Mouse (Mus musculus) liver, embryonic 11.5 days (tissue): ENCODE measurements around the gene Med13l. TPM values are rescaled to one million over a fixed set of nuclear protein-coding genes. Genes with fewer than 3 reads are reported as not detected.

Source experiments
- ATAC-seq: fragments of 200-750 bp; cut with Nextera tagmentation; replicated peaks from 2 replicates; pipeline ENCODE4 v1.8.0; 2017; ENCODE audit warnings: moderate number of reproducible peaks, mild to moderate bottlenecking, moderate TSS enrichment, moderate library complexity; ENCODE audit not compliant: low FRiP score
- DNase-seq: peaks from one replicate; pipeline ENCODE4 v3.0.0-alpha.2; 2017; ENCODE audit warnings: low spot score
- H3K27ac ChIP-seq: fragments of 300-500 bp; sonication (generic); 2 replicates; pipeline ENCODE4 v1.5.1; 2014; ENCODE audit warnings: mild to moderate bottlenecking, low read depth, low read length, control low read depth
- H3K27me3 ChIP-seq: fragments of 300-500 bp; sonication (generic); replicated peaks from 2 replicates; pipeline ENCODE4 v1.6.1; 2014; ENCODE audit warnings: low read length, mixed read lengths; ENCODE audit not compliant: control insufficient read depth, insufficient read depth
- H3K36me3 ChIP-seq: fragments of 300-500 bp; sonication (generic); 2 replicates; pipeline ENCODE4 v1.6.1; 2014; ENCODE audit warnings: mild to moderate bottlenecking, low read length, moderate library complexity, mixed read lengths; ENCODE audit not compliant: control insufficient read depth, insufficient read depth
- H3K4me1 ChIP-seq: fragments of 300-500 bp; sonication (generic); replicated peaks from 2 replicates; pipeline ENCODE4 v1.6.1; 2014; ENCODE audit warnings: low read length, mixed read lengths; ENCODE audit not compliant: control insufficient read depth, insufficient read depth
- H3K4me2 ChIP-seq: fragments of 300-500 bp; sonication (generic); 2 replicates; pipeline ENCODE4 v1.6.1; 2014; ENCODE audit warnings: mild to moderate bottlenecking, control low read depth, moderate library complexity
- H3K4me3 ChIP-seq: fragments of 300-500 bp; sonication (generic); 2 replicates; pipeline ENCODE4 v1.5.1; 2014; ENCODE audit warnings: low read depth, low read length, control low read depth
- H3K9ac ChIP-seq: fragments of 300-500 bp; sonication (generic); 2 replicates; pipeline ENCODE4 v1.6.1; 2014; ENCODE audit warnings: low read depth, low read length, control low read depth
- H3K9me3 ChIP-seq: fragments of 300-500 bp; sonication (generic); 2 replicates; pipeline ENCODE4 v1.6.1; 2016; ENCODE audit warnings: low read length, inconsistent platforms, mixed read lengths; ENCODE audit not compliant: control insufficient read depth
- WGBS: fragments of 180-500 bp; shearing (Covaris S2); extraction: QIAGEN DNeasy Blood & Tissue Kit; methylation state at CpG from one replicate; pipeline ENCODE4 v1.1.7; 2014; 5-methylcytosine and 5-hydroxymethylcytosine counted together
- polyA plus RNA-seq: library from polyadenylated mRNA; unstranded; fragments of >200 nt; fragmentation: Nextera tagmentation; extraction: Ambion mirVana; gene quantifications from 2 replicates; pipeline ENCODE4 v1.2.1, GENCODE M21; 2014

Gene Med13l
- polyA plus RNA-seq, 1 experiment from 2014 or later: 13.7 TPM

- H3K27ac ChIP-seq: no peak overlapping the region
- no peak overlapping the region for H3K4me2 ChIP-seq
- no peaks in the 10 kb centered on the region for H3K36me3 ChIP-seq
- no peak overlapping the region for H3K9ac ChIP-seq
- no peak for ATAC-seq
- H3K4me1 ChIP-seq: peaks cover 52% of the 10 kb centered on the region
- no peaks in the 10 kb centered on the region for H3K9me3 ChIP-seq
- H3K27me3 ChIP-seq: no peaks in the 10 kb centered on the region
- WGBS: 70% methylated on average over 16 of the region's 16 CpGs
- DNase-seq: no peak
- no peak overlapping the region for H3K4me3 ChIP-seq
Measured at GRCm38 (mm10) chr5:118636399-118637369, 76.2 kb downstream of the Med13l start.

- 51% methylated on average over 4 of the region's 4 CpGs for WGBS
- Histone ChIP-seq H3K27me3 (no peaks in the 10 kb centered on the region), H3K36me3 (no peaks in the 10 kb centered on the region), H3K4me3 (no peak overlapping the region), H3K4me2 (no peak overlapping the region), H3K9me3 (no peaks in the 10 kb centered on the region), H3K27ac (no peak overlapping the region), H3K9ac (no peak overlapping the region), H3K4me1 (peaks cover 52% of the 10 kb centered on the region)
- no peak for DNase-seq
- no peak for ATAC-seq
Measured at GRCm38 (mm10) chr5:118637931-118638330, 77.5 kb downstream of the Med13l start.

- DNase-seq (no peak), ATAC-seq (no peak)
- Histone ChIP-seq H3K27me3 (no peaks in the 10 kb centered on the region), H3K9ac (no peak overlapping the region), H3K4me1 (peaks cover 52% of the 10 kb centered on the region), H3K4me2 (no peak overlapping the region), H3K4me3 (no peak overlapping the region), H3K27ac (no peak overlapping the region), H3K9me3 (no peaks in the 10 kb centered on the region), H3K36me3 (no peaks in the 10 kb centered on the region)
- 68% methylated on average over 9 of the region's 9 CpGs for WGBS
Measured at GRCm38 (mm10) chr5:118638534-118639109, 78.1 kb downstream of the Med13l start.

- Histone ChIP-seq H3K27me3 (no peaks in the 10 kb centered on the region), H3K27ac (no peak overlapping the region), H3K36me3 (no peaks in the 10 kb centered on the region), H3K4me3 (no peak overlapping the region), H3K4me1 (peaks cover 54% of the 10 kb centered on the region), H3K9ac (no peak overlapping the region), H3K9me3 (no peaks in the 10 kb centered on the region), H3K4me2 (no peak overlapping the region)
- no peak for DNase-seq
- WGBS: 65% methylated on average over 5 of the region's 5 CpGs
- ATAC-seq: no peak
Measured at GRCm38 (mm10) chr5:118639117-118639707, 78.7 kb downstream of the Med13l start.

- 47% methylated on average over 12 of the region's 12 CpGs for WGBS
- Histone ChIP-seq H3K27ac (no peak overlapping the region), H3K4me2 (peak overlapping the region; percentile 48), H3K4me3 (no peak overlapping the region), H3K27me3 (no peaks in the 10 kb centered on the region), H3K9ac (no peak overlapping the region), H3K9me3 (no peaks in the 10 kb centered on the region), H3K4me1 (peaks cover 70% of the 10 kb centered on the region), H3K36me3 (no peaks in the 10 kb centered on the region)
- ATAC-seq (peak; percentile 75), DNase-seq (no peak)
Measured at GRCm38 (mm10) chr5:118644041-118644440, 83.6 kb downstream of the Med13l start.

- H3K27me3 ChIP-seq: no peaks in the 10 kb centered on the region
- H3K36me3 ChIP-seq: no peaks in the 10 kb centered on the region
- H3K9me3 ChIP-seq: no peaks in the 10 kb centered on the region
- peaks cover 69% of the 10 kb centered on the region for H3K4me1 ChIP-seq
- no peak for DNase-seq
- WGBS: 77% methylated on average over 8 of the region's 8 CpGs
- no peak overlapping the region for H3K27ac ChIP-seq
- ATAC-seq: no peak
- H3K4me2 ChIP-seq: peak overlapping the region; percentile 48
- H3K9ac ChIP-seq: no peak overlapping the region
- H3K4me3 ChIP-seq: no peak overlapping the region
Measured at GRCm38 (mm10) chr5:118644511-118644910, 84.0 kb downstream of the Med13l start.

GRCm38 (mm10) chr5:118645196-118645805, 84.8 kb downstream of the Med13l start:
- no peaks in the 10 kb centered on the region for H3K27me3 ChIP-seq
- no peak overlapping the region for H3K27ac ChIP-seq
- ATAC-seq: no peak
- H3K9me3 ChIP-seq: no peaks in the 10 kb centered on the region
- H3K9ac ChIP-seq: no peak overlapping the region
- H3K4me2 ChIP-seq: no peak overlapping the region
- WGBS: 71% methylated on average over 10 of the region's 10 CpGs
- no peak for DNase-seq
- H3K4me3 ChIP-seq: no peak overlapping the region
- peaks cover 67% of the 10 kb centered on the region for H3K4me1 ChIP-seq
- no peaks in the 10 kb centered on the region for H3K36me3 ChIP-seq

GRCm38 (mm10) chr5:118646897-118647296, 86.4 kb downstream of the Med13l start:
- no peaks in the 10 kb centered on the region for H3K36me3 ChIP-seq
- no peak overlapping the region for H3K27ac ChIP-seq
- no peaks in the 10 kb centered on the region for H3K9me3 ChIP-seq
- peaks cover 65% of the 10 kb centered on the region for H3K4me1 ChIP-seq
- 77% methylated on average over 5 of the region's 5 CpGs for WGBS
- no peak overlapping the region for H3K9ac ChIP-seq
- H3K27me3 ChIP-seq: no peaks in the 10 kb centered on the region
- H3K4me2 ChIP-seq: no peak overlapping the region
- DNase-seq (no peak), ATAC-seq (no peak)
- no peak overlapping the region for H3K4me3 ChIP-seq
